Mouse (Mus musculus) erythroblast, embryonic 14.5 days (primary cell): ENCODE results near the gene Cacna1d.

ENCODE experiments used
- GATA1 ChIP-seq: IDR thresholded peaks from 2 replicates; pipeline ENCODE4 v1.6.1; 2012; ENCODE audit warnings: low read length, inconsistent platforms, mixed read lengths
- TAL1 ChIP-seq: IDR thresholded peaks from 3 replicates; pipeline ENCODE4 v1.6.1; 2012; ENCODE audit warnings: low read length, inconsistent platforms, mixed read lengths

DNA sequence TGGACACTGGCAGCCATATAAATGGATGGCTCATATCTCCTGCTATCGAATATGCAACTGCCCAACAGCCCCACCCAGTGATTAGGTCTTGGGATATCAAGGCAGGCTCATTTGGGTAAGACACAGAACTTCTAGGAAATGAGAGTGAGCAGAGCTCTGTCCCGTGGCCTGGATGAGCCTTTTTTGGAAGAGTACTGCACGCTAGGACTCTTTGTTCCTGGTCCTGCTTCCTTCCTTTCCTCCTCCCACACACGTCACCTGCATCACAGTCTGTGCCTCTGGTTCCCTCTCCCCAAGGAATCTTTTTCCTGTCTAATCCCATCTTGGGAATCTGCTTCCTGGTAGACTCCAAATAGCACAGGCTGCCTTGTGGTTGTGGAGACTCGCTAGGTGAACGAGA is 66.1 kb downstream of the Cacna1d start:
- TF ChIP-seq GATA1 (no peak), TAL1 (no peak)
